Mouse (Mus musculus) heart, embryonic 13.5 days (tissue): ENCODE data around the gene Sipa1l1. TPM values are rescaled to one million over a fixed set of nuclear protein-coding genes. Genes with fewer than 3 reads are reported as not detected.

ENCODE experiments used
- ATAC-seq: fragments of 200-750 bp; cut with Nextera tagmentation; 2 replicates; pipeline ENCODE4 v1.8.0; 2017; ENCODE audit warnings: moderate TSS enrichment; ENCODE audit not compliant: insufficient number of reproducible peaks, low FRiP score, low TSS enrichment; ENCODE audit errors: extremely low read depth
- H3K27ac ChIP-seq: fragments of 300-500 bp; sonication (generic); replicated peaks from 2 replicates; pipeline ENCODE4 v1.5.1; 2015; ENCODE audit warnings: moderate library complexity, mild to moderate bottlenecking, inconsistent platforms
- H3K27me3 ChIP-seq: fragments of 300-500 bp; sonication (generic); replicated peaks from 2 replicates; pipeline ENCODE4 v1.6.1; 2015; ENCODE audit warnings: mild to moderate bottlenecking, inconsistent platforms
- H3K36me3 ChIP-seq: fragments of 300-500 bp; sonication (generic); 2 replicates; pipeline ENCODE4 v1.6.1; 2015; ENCODE audit warnings: mild to moderate bottlenecking, inconsistent platforms
- H3K4me1 ChIP-seq: fragments of 300-500 bp; sonication (generic); 2 replicates; pipeline ENCODE4 v1.6.1; 2015; ENCODE audit warnings: inconsistent platforms
- H3K4me2 ChIP-seq: fragments of 300-500 bp; sonication (generic); 2 replicates; pipeline ENCODE4 v1.6.1; 2015; ENCODE audit warnings: inconsistent platforms, mild to moderate bottlenecking, moderate library complexity
- H3K4me3 ChIP-seq: fragments of 300-500 bp; sonication (generic); 2 replicates; pipeline ENCODE4 v1.5.1; 2015; ENCODE audit warnings: moderate library complexity, mild to moderate bottlenecking, inconsistent platforms
- H3K9ac ChIP-seq: fragments of 300-500 bp; sonication (generic); 2 replicates; pipeline ENCODE4 v1.6.1; 2015; ENCODE audit warnings: inconsistent platforms, mild to moderate bottlenecking, moderate library complexity
- H3K9me3 ChIP-seq: fragments of 300-500 bp; sonication (generic); 2 replicates; pipeline ENCODE4 v1.6.1; 2016; ENCODE audit warnings: inconsistent platforms
- WGBS: fragments of 180-500 bp; shearing (Covaris S2); methylation state at CpG from one replicate; pipeline ENCODE4 v1.1.7; 2015; ENCODE audit warnings: mixed read lengths; 5-methylcytosine and 5-hydroxymethylcytosine counted together
- polyA plus RNA-seq: library from polyadenylated mRNA; unstranded; fragments of >200 nt; fragmentation: Nextera tagmentation; extraction: Ambion mirVana; gene quantifications from 2 replicates; pipeline ENCODE4 v1.2.1, GENCODE M21; 2015

Gene Sipa1l1
- polyA plus RNA-seq, 1 experiment from 2014 or later: 19.9 TPM

GRCm38 (mm10) chr12:82193476-82193875, 24.4 kb downstream of the Sipa1l1 start:
- WGBS: 61% methylated on average over 2 of the region's 2 CpGs
- no peaks in the 10 kb centered on the region for H3K9me3 ChIP-seq
- H3K4me2 ChIP-seq: no peak overlapping the region
- H3K27ac ChIP-seq: peak overlapping the region; percentile 77; the same call in 1 of the 2 replicates
- no peak overlapping the region for H3K4me3 ChIP-seq
- H3K9ac ChIP-seq: no peak overlapping the region
- H3K4me1 ChIP-seq: peaks cover 97% of the 10 kb centered on the region
- ATAC-seq: no peak
- H3K36me3 ChIP-seq: no peaks in the 10 kb centered on the region
- no peaks in the 10 kb centered on the region for H3K27me3 ChIP-seq

GRCm38 (mm10) chr12:82194919-82195318, 25.8 kb downstream of the Sipa1l1 start:
- Histone ChIP-seq H3K9me3 (no peaks in the 10 kb centered on the region), H3K4me2 (no peak overlapping the region), H3K27ac (no peak overlapping the region), H3K4me3 (no peak overlapping the region), H3K36me3 (no peaks in the 10 kb centered on the region), H3K27me3 (no peaks in the 10 kb centered on the region), H3K9ac (no peak overlapping the region), H3K4me1 (peaks cover 87% of the 10 kb centered on the region)
- 61% methylated on average over 3 of the region's 3 CpGs for WGBS
- ATAC-seq: no peak

GRCm38 (mm10) chr12:82196213-82196612, 27.1 kb downstream of the Sipa1l1 start:
- WGBS: 79% methylated on average over 2 of the region's 2 CpGs
- H3K9ac ChIP-seq: no peak overlapping the region
- H3K4me3 ChIP-seq: no peak overlapping the region
- H3K9me3 ChIP-seq: no peaks in the 10 kb centered on the region
- H3K27me3 ChIP-seq: no peaks in the 10 kb centered on the region
- H3K27ac ChIP-seq: no peak overlapping the region
- H3K36me3 ChIP-seq: no peaks in the 10 kb centered on the region
- peaks cover 75% of the 10 kb centered on the region for H3K4me1 ChIP-seq
- no peak for ATAC-seq
- no peak overlapping the region for H3K4me2 ChIP-seq

DNA sequence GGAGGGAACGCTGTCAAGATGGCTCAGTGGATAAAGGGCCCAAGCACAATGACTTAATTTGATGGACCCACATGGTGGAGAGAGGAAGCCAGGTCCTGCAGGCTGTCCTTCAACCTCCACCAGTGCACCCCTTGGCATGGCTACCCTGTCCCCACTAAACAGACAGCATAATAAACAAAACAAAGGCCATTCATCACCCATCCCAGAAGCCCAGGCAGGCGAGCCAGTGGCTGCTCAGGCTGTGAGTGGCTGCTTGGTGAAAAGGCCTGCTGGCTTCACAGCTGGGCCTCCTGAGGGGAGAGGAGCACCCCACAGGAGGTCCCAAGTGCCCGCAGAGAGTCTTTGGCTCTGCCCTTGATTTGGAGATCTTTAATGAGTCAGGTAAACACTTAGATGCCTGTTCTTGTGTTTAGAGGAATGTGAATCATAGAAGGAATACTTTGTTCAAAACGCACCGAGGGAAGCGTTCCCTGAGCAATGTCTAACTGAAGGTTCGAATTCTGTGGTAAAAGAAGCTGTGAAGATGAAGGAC, 27.6 kb downstream of the Sipa1l1 start:
- ATAC-seq: no peak
- H3K9me3 ChIP-seq: no peaks in the 10 kb centered on the region
- H3K4me1 ChIP-seq: peaks cover 71% of the 10 kb centered on the region
- no peak overlapping the region for H3K9ac ChIP-seq
- H3K27me3 ChIP-seq: no peaks in the 10 kb centered on the region
- H3K36me3 ChIP-seq: no peaks in the 10 kb centered on the region
- no peak overlapping the region for H3K4me2 ChIP-seq
- no peak overlapping the region for H3K4me3 ChIP-seq
- WGBS: 53% methylated on average over 7 of the region's 7 CpGs
- no peak overlapping the region for H3K27ac ChIP-seq

- WGBS: 35% methylated on average over 2 of the region's 2 CpGs
- Histone ChIP-seq H3K4me3 (no peak overlapping the region), H3K36me3 (no peaks in the 10 kb centered on the region), H3K27ac (no peak overlapping the region), H3K9me3 (no peaks in the 10 kb centered on the region), H3K4me1 (peaks cover 65% of the 10 kb centered on the region), H3K27me3 (no peaks in the 10 kb centered on the region), H3K4me2 (no peak overlapping the region), H3K9ac (no peak overlapping the region)
- no peak for ATAC-seq
Observed at GRCm38 (mm10) chr12:82197207-82197606, 28.1 kb downstream of the Sipa1l1 start.

- Histone ChIP-seq H3K36me3 (no peaks in the 10 kb centered on the region), H3K4me1 (peaks cover 52% of the 10 kb centered on the region), H3K9me3 (no peaks in the 10 kb centered on the region), H3K27me3 (no peaks in the 10 kb centered on the region), H3K9ac (no peak overlapping the region), H3K27ac (no peak overlapping the region), H3K4me2 (no peak overlapping the region), H3K4me3 (no peak overlapping the region)
- WGBS: 84% methylated on average over 6 of the region's 6 CpGs
- no peak for ATAC-seq
Observed at GRCm38 (mm10) chr12:82199286-82199685, 30.2 kb downstream of the Sipa1l1 start.

- H3K9me3 ChIP-seq: no peaks in the 10 kb centered on the region
- no peak overlapping the region for H3K27ac ChIP-seq
- no peaks in the 10 kb centered on the region for H3K27me3 ChIP-seq
- ATAC-seq: no peak
- WGBS: 88% methylated on average over 6 of the region's 6 CpGs
- H3K36me3 ChIP-seq: no peaks in the 10 kb centered on the region
- H3K4me3 ChIP-seq: no peak overlapping the region
- peaks cover 9% of the 10 kb centered on the region; the same call in 1 of the 2 replicates for H3K4me1 ChIP-seq
- H3K9ac ChIP-seq: no peak overlapping the region
- H3K4me2 ChIP-seq: no peak overlapping the region
Observed at GRCm38 (mm10) chr12:82204106-82204505, 35.0 kb downstream of the Sipa1l1 start.

DNA sequence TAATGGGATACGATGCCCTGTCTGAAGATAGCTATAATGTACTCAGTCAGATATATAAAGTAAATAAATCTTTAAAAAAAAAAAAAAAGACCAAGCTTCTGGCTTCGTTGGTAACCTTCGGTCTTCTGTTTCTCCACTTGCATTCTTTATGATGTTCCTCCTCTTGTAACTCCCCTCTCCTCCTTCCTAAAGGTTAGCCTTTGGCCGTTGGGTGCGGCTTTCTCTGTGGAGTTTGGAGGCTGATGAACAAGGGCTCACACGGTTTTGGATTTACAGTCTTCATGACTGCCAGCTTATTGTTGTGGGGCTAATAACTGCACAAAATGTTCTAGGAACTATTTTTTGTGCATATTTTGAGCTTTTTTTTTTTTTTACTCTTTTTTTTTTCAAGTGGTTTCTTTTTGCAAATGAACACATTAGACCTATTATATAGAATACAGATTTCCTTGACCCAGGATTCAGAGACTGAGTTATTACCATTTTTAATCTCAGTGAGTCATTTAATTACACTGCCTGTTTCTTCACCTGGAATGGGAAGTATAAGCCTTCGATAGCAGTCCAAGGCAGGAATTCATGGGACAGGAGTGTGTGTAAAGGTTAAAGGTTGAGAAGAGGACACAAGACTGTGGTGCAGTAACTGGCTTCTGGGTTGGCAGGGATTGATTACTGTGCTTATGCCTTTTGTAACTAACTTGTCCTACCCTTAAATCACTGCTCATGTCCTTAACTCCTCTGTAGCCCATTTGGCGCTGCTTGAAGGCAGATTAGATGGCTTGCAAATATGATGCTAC, 37.9 kb downstream of the Sipa1l1 start:
- Histone ChIP-seq H3K9ac (no peak overlapping the region), H3K4me1 (peaks cover 20% of the 10 kb centered on the region), H3K36me3 (no peaks in the 10 kb centered on the region), H3K4me2 (no peak overlapping the region), H3K27ac (no peak overlapping the region), H3K4me3 (no peak overlapping the region), H3K9me3 (no peaks in the 10 kb centered on the region), H3K27me3 (no peaks in the 10 kb centered on the region)
- 87% methylated on average over 8 of the region's 8 CpGs for WGBS
- no peak for ATAC-seq

DNA sequence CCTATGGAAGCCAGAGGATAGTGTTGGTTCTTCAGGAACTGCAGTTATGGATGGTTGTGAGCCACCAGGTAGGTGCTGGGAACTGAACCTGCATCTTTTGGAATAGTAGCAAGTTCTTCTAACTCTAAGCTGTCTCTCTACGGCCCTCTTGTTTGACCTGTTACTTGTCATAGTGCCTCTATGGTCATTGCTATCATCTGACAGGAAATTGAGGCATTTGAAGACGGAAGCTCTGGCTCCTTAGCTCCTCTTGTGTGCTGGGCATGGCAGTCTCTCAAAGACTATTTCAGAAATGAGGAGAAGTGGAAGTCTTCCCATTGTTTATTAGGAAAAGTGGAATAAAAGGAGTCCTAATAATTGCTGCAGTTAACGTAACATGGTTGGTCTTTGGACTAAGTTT, 38.9 kb downstream of the Sipa1l1 start:
- no peak for ATAC-seq
- H3K4me2 ChIP-seq: no peak overlapping the region
- peaks cover 24% of the 10 kb centered on the region for H3K4me1 ChIP-seq
- no peaks in the 10 kb centered on the region for H3K27me3 ChIP-seq
- H3K9ac ChIP-seq: no peak overlapping the region
- H3K4me3 ChIP-seq: no peak overlapping the region
- H3K9me3 ChIP-seq: no peaks in the 10 kb centered on the region
- no peak overlapping the region for H3K27ac ChIP-seq
- 66% methylated on average over 3 of the region's 3 CpGs for WGBS
- H3K36me3 ChIP-seq: no peaks in the 10 kb centered on the region

GRCm38 (mm10) chr12:82208611-82209010, 39.5 kb downstream of the Sipa1l1 start:
- Histone ChIP-seq H3K4me3 (no peak overlapping the region), H3K9me3 (no peaks in the 10 kb centered on the region), H3K9ac (no peak overlapping the region), H3K4me1 (peaks cover 25% of the 10 kb centered on the region), H3K27ac (no peak overlapping the region), H3K4me2 (no peak overlapping the region), H3K27me3 (no peaks in the 10 kb centered on the region), H3K36me3 (peaks cover 2% of the 10 kb centered on the region; the same call in 1 of the 2 replicates)
- no peak for ATAC-seq
- 82% methylated on average over 4 of the region's 4 CpGs for WGBS

- Histone ChIP-seq H3K27ac (no peak overlapping the region), H3K4me2 (no peak overlapping the region), H3K9ac (no peak overlapping the region), H3K4me1 (peaks cover 22% of the 10 kb centered on the region), H3K27me3 (no peaks in the 10 kb centered on the region), H3K36me3 (peaks cover 9% of the 10 kb centered on the region), H3K4me3 (no peak overlapping the region), H3K9me3 (0 out of 2 replicates have a peak, but pooled peaks cover 3% of the 10 kb centered on the region)
- WGBS: 25% methylated on average over 2 of the region's 2 CpGs
- ATAC-seq: no peak
Observed at GRCm38 (mm10) chr12:82209753-82210152, 40.6 kb downstream of the Sipa1l1 start.

DNA sequence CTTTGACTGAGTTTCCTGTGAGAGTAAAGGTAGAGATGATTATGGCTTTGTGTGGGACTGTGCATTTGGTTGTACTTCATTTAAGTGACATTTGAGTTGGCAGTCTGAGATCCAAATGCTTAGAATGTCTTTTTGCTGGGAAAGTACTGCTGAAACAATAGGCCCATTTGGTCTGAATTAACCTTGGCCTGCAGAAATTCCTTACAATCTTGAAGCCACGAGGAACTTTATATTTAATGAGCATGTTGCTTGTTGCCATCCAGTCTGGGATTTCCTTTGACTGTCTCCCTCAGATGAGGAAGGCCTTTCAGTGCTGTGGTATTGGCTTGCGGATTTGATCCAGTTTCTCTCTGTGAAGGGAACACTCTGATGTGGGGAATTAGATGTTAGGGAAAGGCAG, 43.9 kb downstream of the Sipa1l1 start:
- no peaks in the 10 kb centered on the region for H3K27me3 ChIP-seq
- H3K4me2 ChIP-seq: no peak overlapping the region
- no peak overlapping the region for H3K4me3 ChIP-seq
- no peak overlapping the region for H3K27ac ChIP-seq
- ATAC-seq: no peak
- 0 out of 2 replicates have a peak, but pooled peaks cover 3% of the 10 kb centered on the region for H3K9me3 ChIP-seq
- H3K4me1 ChIP-seq: peaks cover 45% of the 10 kb centered on the region
- H3K9ac ChIP-seq: no peak overlapping the region
- 70% methylated on average over 2 of the region's 2 CpGs for WGBS
- H3K36me3 ChIP-seq: peaks cover 9% of the 10 kb centered on the region
